Comparison of ENCODE assay signal across 8 mouse cellular contexts in the genomic region with DNA sequence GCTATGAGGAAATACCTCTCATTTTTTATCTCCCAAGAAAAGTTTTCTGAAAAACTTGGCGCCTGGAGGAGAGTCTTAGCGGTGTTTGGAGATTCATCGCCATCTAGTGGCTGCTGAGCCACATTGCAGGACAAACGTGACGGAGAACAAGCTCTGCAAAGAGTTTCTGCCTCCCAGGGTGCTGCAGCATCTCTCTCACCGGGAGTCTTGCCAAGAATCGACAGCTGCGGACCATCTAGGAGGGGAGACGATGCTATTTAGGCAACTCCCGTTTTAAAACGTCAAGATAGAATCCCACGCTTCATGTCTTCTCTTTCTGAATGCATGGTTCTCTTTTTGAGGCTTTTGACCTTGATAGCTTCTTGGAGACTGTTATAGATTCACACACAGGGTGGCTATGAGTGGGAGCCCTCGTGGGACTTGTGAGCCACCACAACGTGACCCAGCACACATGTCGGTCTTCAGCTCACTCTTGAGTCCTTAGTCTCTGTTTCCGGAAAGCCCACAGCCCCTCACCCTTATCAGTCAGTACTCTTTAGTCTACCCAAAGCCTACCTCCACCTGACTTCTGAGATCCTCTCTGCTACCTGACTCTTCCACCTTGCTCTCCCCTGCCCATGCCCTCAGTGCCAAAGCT.
DNase-seq lines count a peak whose midpoint lies in the region; ATAC-seq and TF ChIP-seq lines count a peak whose summit lies in the region.

No protein-coding gene starts in this region.

- peak overlapping the region; percentile 36; the same call in 1 of the 2 replicates for H3K9ac ChIP-seq in hindbrain, embryonic 16.5 days (ENCODE audit: low read depth, low read length)

- no peak overlapping the region; the same call in 1 of the 2 replicates for H3K27ac ChIP-seq in gastrocnemius, adult 2 months
- no peak overlapping the region for H3K27ac ChIP-seq in hindbrain, embryonic 16.5 days (ENCODE audit: low read depth, low read length)

- peak overlapping the region; percentile 50 for H3K4me3 ChIP-seq in gastrocnemius, adult 2 months
- H3K4me3 ChIP-seq in hindbrain, embryonic 16.5 days (ENCODE audit: low read length): no peak overlapping the region

- peak; percentile 77 for ATAC-seq in hindbrain, embryonic 16.5 days

- intact Hi-C loops in gastrocnemius, adult 2 months (cut with DNase I): no loop called here

- no peaks in the 10 kb centered on the region for H3K9me3 ChIP-seq in hindbrain, embryonic 16.5 days (ENCODE audit: control insufficient read depth, low read length)

- H3K4me1 ChIP-seq in hindbrain, embryonic 16.5 days (ENCODE audit: control insufficient read depth, insufficient read depth, low read depth, low read length): no peaks in the 10 kb centered on the region; the same call in 1 of the 2 replicates

- TF ChIP-seq CTCF in gastrocnemius, adult 2 months (IDR thresholded peaks at IDR 0.05): peak; percentile 91

- H3K27me3 ChIP-seq in hindbrain, embryonic 16.5 days (replicated peaks; ENCODE audit: control insufficient read depth, insufficient read depth, low read length): no peaks in the 10 kb centered on the region

- H3K36me3 ChIP-seq in hindbrain, embryonic 16.5 days (ENCODE audit: control insufficient read depth, insufficient read depth, low read length): no peaks in the 10 kb centered on the region

- WGBS in hindbrain, embryonic 16.5 days: 14% methylated on average over 16 of the region's 16 CpGs

- peak; percentile 89 for DNase-seq in R1 (ENCODE audit: low read depth, low spot score)
- peak; percentile 68 to 77 for DNase-seq in cerebellum, postnatal 36 days
- DNase-seq in gastrocnemius, adult 2 months: peak; percentile 77
- DNase-seq in left cerebral cortex, adult 11 months (ENCODE audit: low spot score): peak; percentile 76
- peak; percentile 90 to 92 for DNase-seq in lung, postnatal 4 days
- DNase-seq in retina, postnatal 7 days (ENCODE audit: low read depth, low spot score): peak; percentile 49
- peak; percentile 41 for DNase-seq in urinary bladder, adult 2 months (ENCODE audit: low spot score)

- H3K4me2 ChIP-seq in hindbrain, embryonic 16.5 days (ENCODE audit: low read length): peak overlapping the region; percentile 41; the same call in 1 of the 2 replicates

Comparison
In these comparisons a context has a peak if more than half of its experiments do, and no peak if none do; other contexts are left out.
1. DNase-seq: peak in every context shown above with its lines; median percentile 91 in lung, postnatal 4 days; 89 in R1; 77 in gastrocnemius, adult 2 months; 76 in left cerebral cortex, adult 11 months; 72 in cerebellum, postnatal 36 days; 49 in retina, postnatal 7 days; 41 in urinary bladder, adult 2 months.